Mouse (Mus musculus): ENCODE data around the gene Fgb.

DNA sequence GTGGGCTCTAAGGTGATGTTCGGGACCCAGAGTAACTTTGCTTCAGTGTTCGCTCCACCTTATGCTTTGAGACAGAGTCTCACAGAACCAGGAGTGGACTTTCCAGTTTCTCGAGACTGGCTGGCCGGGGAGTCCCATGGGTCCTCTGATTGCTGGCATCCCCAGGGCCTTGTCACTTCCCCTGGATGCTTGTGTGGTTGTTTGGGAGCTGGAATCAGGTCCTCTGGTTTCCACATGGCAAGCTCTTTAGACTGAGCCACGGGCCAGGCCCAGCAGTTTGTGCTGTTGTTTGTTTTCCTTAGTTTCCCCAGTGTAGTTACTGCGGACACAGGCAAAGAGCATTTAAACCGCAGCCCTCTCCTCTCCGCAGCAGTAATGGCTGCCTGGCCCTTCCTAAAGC lies 15.9 kb downstream of the Fgb start:
- TF ChIP-seq USF1 (IDR thresholded peaks at IDR 0.05; ENCODE audit: low read depth) (no peak), POLR2A (IDR thresholded peaks at IDR 0.05; ENCODE audit: insufficient read length, low read depth) (no peak), MAX (IDR thresholded peaks at IDR 0.05; ENCODE audit: low read depth) (no peak), MYOG (IDR thresholded peaks at IDR 0.05; ENCODE audit: control insufficient read depth in 1 of 3, insufficient read depth in 1 of 3, insufficient read length in 2 of 3, low read depth in 2 of 3) (no peak), E2F4 (IDR thresholded peaks at IDR 0.05; ENCODE audit: insufficient read depth) (no peak), POLR2AphosphoS2 (IDR thresholded peaks at IDR 0.05; ENCODE audit: insufficient read length, low read depth) (no peak), TCF12 (IDR thresholded peaks at IDR 0.05; ENCODE audit: insufficient read depth, poor library complexity, severe bottlenecking) (no peak), MYOD1 (IDR thresholded peaks at IDR 0.05; ENCODE audit: control insufficient read depth in 1 of 3, insufficient read length in 2 of 3, low read depth in 2 of 3) (no peak), CEBPB (IDR thresholded peaks at IDR 0.05; ENCODE audit: insufficient read depth, poor library complexity, severe bottlenecking) (no peak), TCF3 (IDR thresholded peaks at IDR 0.05; ENCODE audit: insufficient read length, low read depth) (no peak), SRF (IDR thresholded peaks at IDR 0.05; ENCODE audit: control insufficient read depth, insufficient read length, low read depth) (no peak), REST (IDR thresholded peaks at IDR 0.05; ENCODE audit: insufficient read depth, insufficient read length) (no peak)
